Mouse (Mus musculus): Measurements from ENCODE around the gene Fasn. TPM values are rescaled to one million over a fixed set of nuclear protein-coding genes. Genes with fewer than 3 reads are reported as not detected.
"Not testable (repeated sequence)": the region's sequence is repeated elsewhere in the genome, so short reads cannot be mapped to it uniquely, and the experiment has no call there.

Fasn gene
- polyA plus RNA-seq, 1 experiment from 2014 or later = 74.9 TPM

GRCm38 (mm10) chr11:120783426-120784063 is 40.8 kb downstream of the Fasn start:
- DNase-seq (ENCODE audit: low spot score) = no peak
- H3K4me1 ChIP-seq = peaks cover 25% of the 10 kb centered on the region
- H3K9me3 ChIP-seq = no peaks in the 10 kb centered on the region
- peaks cover 46% of the 10 kb centered on the region for H3K36me3 ChIP-seq
- H3K27ac ChIP-seq = peak overlapping the region; percentile 91
- 2% methylated on average over 42 of the region's 42 CpGs for WGBS
- peaks cover 17% of the 10 kb centered on the region for H3K27me3 ChIP-seq (ENCODE audit: insufficient read depth, poor library complexity, severe bottlenecking)
- peak overlapping the region; percentile 94 for H3K4me3 ChIP-seq

GRCm38 (mm10) chr11:120781361-120781760 is 43.0 kb downstream of the Fasn start:
- WGBS = 92% methylated on average over 6 of the region's 6 CpGs
- not testable (repeated sequence) for H3K27ac ChIP-seq; H3K4me3 ChIP-seq; DNase-seq (ENCODE audit: low spot score); H3K9me3 ChIP-seq
- peaks cover 25% of the 10 kb centered on the region for H3K4me1 ChIP-seq
- peaks cover 17% of the 10 kb centered on the region for H3K27me3 ChIP-seq (ENCODE audit: insufficient read depth, poor library complexity, severe bottlenecking)
- peaks cover 24% of the 10 kb centered on the region for H3K36me3 ChIP-seq

GRCm38 (mm10) chr11:120779876-120780275 is 44.5 kb downstream of the Fasn start:
- Histone ChIP-seq H3K27me3 (ENCODE audit: insufficient read depth, poor library complexity, severe bottlenecking) (peaks cover 17% of the 10 kb centered on the region), H3K9me3 (no peaks in the 10 kb centered on the region)
- 76% methylated on average over 1 of the region's 1 CpGs for WGBS

GRCm38 (mm10) chr11:120777123-120777522 is 47.2 kb downstream of the Fasn start:
- Histone ChIP-seq H3K4me1 (0 out of 2 replicates have a peak, but pooled peaks cover 4% of the 10 kb centered on the region), H3K27ac (no peak overlapping the region), H3K9me3 (no peaks in the 10 kb centered on the region), H3K36me3 (peaks cover 15% of the 10 kb centered on the region), H3K4me3 (no peak overlapping the region), H3K27me3 (ENCODE audit: insufficient read depth, poor library complexity, severe bottlenecking) (peaks cover 4% of the 10 kb centered on the region; the same call in 1 of the 2 replicates)
- 31% methylated on average over 6 of the region's 6 CpGs for WGBS
- no peak for DNase-seq (ENCODE audit: low spot score)

More at GRCm38 (mm10) chr11:120779876-120780275, 44.5 kb downstream of the Fasn start:
- no peak for DNase-seq (ENCODE audit: low spot score)
- Histone ChIP-seq H3K36me3 (peaks cover 17% of the 10 kb centered on the region), H3K4me3 (no peak overlapping the region), H3K4me1 (peaks cover 21% of the 10 kb centered on the region), H3K27ac (no peak overlapping the region)

- no peaks in the 10 kb centered on the region for H3K9me3 ChIP-seq
- H3K27me3 ChIP-seq (ENCODE audit: insufficient read depth, poor library complexity, severe bottlenecking) = no peaks in the 10 kb centered on the region
- 0 out of 2 replicates have a peak overlapping the region, but pooled peaks have one; percentile 18 for H3K4me3 ChIP-seq
- 27% methylated on average over 15 of the region's 15 CpGs for WGBS
- DNase-seq (ENCODE audit: low spot score) = peak; percentile 94
- peaks cover 6% of the 10 kb centered on the region for H3K36me3 ChIP-seq
- 0 out of 2 replicates have a peak, but pooled peaks cover 4% of the 10 kb centered on the region for H3K4me1 ChIP-seq
- no peak overlapping the region for H3K27ac ChIP-seq
Measured at GRCm38 (mm10) chr11:120775774-120776469, 48.4 kb downstream of the Fasn start.

- H3K4me3 ChIP-seq = no peak overlapping the region
- WGBS = 83% methylated on average over 7 of the region's 7 CpGs
Measured at GRCm38 (mm10) chr11:120773463-120774190, 50.7 kb downstream of the Fasn start.

GRCm38 (mm10) chr11:120772749-120773148 is 51.6 kb downstream of the Fasn start:
- WGBS = 68% methylated on average over 3 of the region's 3 CpGs
- Histone ChIP-seq H3K36me3 (no peaks in the 10 kb centered on the region), H3K9me3 (no peaks in the 10 kb centered on the region), H3K4me3 (no peak overlapping the region), H3K27me3 (ENCODE audit: insufficient read depth, poor library complexity, severe bottlenecking) (peaks cover 6% of the 10 kb centered on the region; the same call in 1 of the 2 replicates), H3K4me1 (0 out of 2 replicates have a peak, but pooled peaks cover 4% of the 10 kb centered on the region), H3K27ac (no peak overlapping the region)
- no peak for DNase-seq (ENCODE audit: low spot score)

More at GRCm38 (mm10) chr11:120773463-120774190, 50.7 kb downstream of the Fasn start:
- no peaks in the 10 kb centered on the region for H3K27me3 ChIP-seq (ENCODE audit: insufficient read depth, poor library complexity, severe bottlenecking)
- 0 out of 2 replicates have a peak, but pooled peaks cover 4% of the 10 kb centered on the region for H3K4me1 ChIP-seq
- no peak for DNase-seq (ENCODE audit: low spot score)
- no peaks in the 10 kb centered on the region for H3K9me3 ChIP-seq
- H3K36me3 ChIP-seq = no peaks in the 10 kb centered on the region
- H3K27ac ChIP-seq = no peak overlapping the region

GRCm38 (mm10) chr11:120768206-120768605 is 56.1 kb downstream of the Fasn start:
- Histone ChIP-seq H3K9me3 (no peaks in the 10 kb centered on the region), H3K27ac (no peak overlapping the region), H3K4me1 (no peaks in the 10 kb centered on the region), H3K4me3 (no peak overlapping the region), H3K27me3 (ENCODE audit: insufficient read depth, poor library complexity, severe bottlenecking) (peaks cover 28% of the 10 kb centered on the region), H3K36me3 (no peaks in the 10 kb centered on the region)
- 70% methylated on average over 1 of the region's 1 CpGs for WGBS
- no peak for DNase-seq (ENCODE audit: low spot score)

- H3K36me3 ChIP-seq; H3K4me3 ChIP-seq; DNase-seq (ENCODE audit: low spot score); H3K4me1 ChIP-seq; H3K9me3 ChIP-seq; H3K27ac ChIP-seq: not testable (repeated sequence)
- 59% methylated on average over 4 of the region's 7 CpGs for WGBS
- peaks cover 34% of the 10 kb centered on the region for H3K27me3 ChIP-seq (ENCODE audit: insufficient read depth, poor library complexity, severe bottlenecking)
Measured at GRCm38 (mm10) chr11:120767023-120767422, 57.3 kb downstream of the Fasn start.

GRCm38 (mm10) chr11:120763121-120763999 is 61.0 kb downstream of the Fasn start:
- WGBS = 3% methylated on average over 5 of the region's 23 CpGs
- DNase-seq (ENCODE audit: low spot score); H3K4me1 ChIP-seq; H3K9me3 ChIP-seq; H3K36me3 ChIP-seq; H3K27ac ChIP-seq: not testable (repeated sequence)
- H3K4me3 ChIP-seq = peak overlapping the region; percentile 36
- H3K27me3 ChIP-seq (ENCODE audit: insufficient read depth, poor library complexity, severe bottlenecking) = peaks cover 41% of the 10 kb centered on the region

GRCm38 (mm10) chr11:120762672-120763041 is 61.7 kb downstream of the Fasn start, which contains the start of gene Hmga1b:
Hmga1b (plus strand) TSS chr11:120762794.
- not testable (repeated sequence) for H3K36me3 ChIP-seq; H3K4me1 ChIP-seq; DNase-seq (ENCODE audit: low spot score)
- Histone ChIP-seq H3K27ac (peak within 1 kb of the TSS; percentile 44; the same call in 1 of the 2 replicates), H3K4me3 (peak within 1 kb of the TSS; percentile 36), H3K27me3 (ENCODE audit: insufficient read depth, poor library complexity, severe bottlenecking) (peaks cover 38% of the 10 kb centered on the region), H3K9me3 (peaks cover 13% of the 10 kb centered on the region)
- 12% methylated on average over 14 of the region's 14 CpGs for WGBS
